Mouse (Mus musculus): ENCODE data around the gene AU040320.

GRCm38 (mm10) chr4:126758299-126758698, 5.0 kb downstream of the AU040320 start:
- TF ChIP-seq POLR2A (IDR thresholded peaks at IDR 0.05; ENCODE audit: low read depth, low read length) (no peak), CTCF (IDR thresholded peaks at IDR 0.05; ENCODE audit: borderline replicate concordance, insufficient read depth, low read length) (no peak)
